ENCODE assay signal across 9 mouse cellular contexts in genomic region chr9:32585357-32585756, GRCm38 (mm10). TPM values are rescaled to one million over a fixed set of nuclear protein-coding genes. Genes with fewer than 3 reads are reported as not detected.
DNase-seq lines count a peak whose midpoint lies in the region; ATAC-seq lines count a peak whose summit lies in the region.
"Had no signal": no experiment of that assay in that cellular context is flagged by ENCODE, and none has a peak within 500 bp of the region (broad histone marks: within the 10 kb centered on the region; RNA-seq: fewer than 3 reads in every experiment).

No protein-coding gene starts in this region.

- no peak overlapping the region for H3K27ac ChIP-seq in limb, embryonic 12.5 days
- H3K27ac ChIP-seq: hindbrain, embryonic 15.5 days had no signal

- ATAC-seq in limb, embryonic 12.5 days (ENCODE audit: insufficient number of reproducible peaks, insufficient read depth, low FRiP score, low TSS enrichment, low read depth), result peak; percentile 79

- H3K9ac ChIP-seq in limb, embryonic 12.5 days (replicated peaks), result no peak overlapping the region
- H3K9ac ChIP-seq: hindbrain, embryonic 15.5 days had no signal

- H3K9me3 ChIP-seq in limb, embryonic 12.5 days, result no peaks in the 10 kb centered on the region
- H3K9me3 ChIP-seq: hindbrain, embryonic 15.5 days had no signal

- peaks cover 13% of the 10 kb centered on the region; the same call in 1 of the 2 replicates for H3K4me1 ChIP-seq in limb, embryonic 12.5 days (replicated peaks)
- H3K4me1 ChIP-seq: hindbrain, embryonic 15.5 days had no signal

- no peak overlapping the region for H3K4me2 ChIP-seq in limb, embryonic 12.5 days
- H3K4me2 ChIP-seq: hindbrain, embryonic 15.5 days had no signal

- 49% methylated on average over 7 of the region's 7 CpGs for WGBS in limb, embryonic 12.5 days

- peaks cover 4% of the 10 kb centered on the region; the same call in 1 of the 2 replicates for H3K27me3 ChIP-seq in limb, embryonic 12.5 days
- H3K27me3 ChIP-seq: hindbrain, embryonic 15.5 days had no signal

- no peaks in the 10 kb centered on the region for H3K36me3 ChIP-seq in limb, embryonic 12.5 days
- H3K36me3 ChIP-seq: hindbrain, embryonic 15.5 days had no signal

- H3K4me3 ChIP-seq in limb, embryonic 12.5 days (replicated peaks), result no peak overlapping the region
- H3K4me3 ChIP-seq: hindbrain, embryonic 15.5 days had no signal

- DNase-seq in adrenal gland, postnatal 25 days, result peak; percentile 31
- DNase-seq in adrenal gland, adult 18-20 months (ENCODE audit: low spot score in 2 of 2), result no peak
- peak; percentile 59 for DNase-seq in kidney, postnatal 10 days
- no peak for DNase-seq in kidney, adult 8-10 months
- peak; percentile 35 for DNase-seq in A20 (ENCODE audit: low read depth, low spot score)
- no peak for DNase-seq in yolk sac, embryonic 10.5 days (ENCODE audit: low spot score)
- no peak for DNase-seq in embryo, embryonic 11 days

RNA-seq across cellular contexts. Expression of gene Fli1, which starts 42.7 kb away (rescaled TPM):
- 11.6 and 15.8 TPM in 2 replicates for total RNA-seq in adrenal gland, postnatal 25 days (2021)
- total RNA-seq in adrenal gland, adult 18-20 months (2021), result 10 to 100 TPM; 11.0 to 14.6 TPM
- polyA plus RNA-seq in limb, embryonic 12.5 days (2016; fragmentation: Nextera tagmentation; extraction: Ambion mirVana), result 55.6 and 55.9 TPM in 2 replicates

RNA-seq across cellular contexts. Expression of gene Ets1, which starts 50.7 kb away (rescaled TPM):
- total RNA-seq in adrenal gland, postnatal 25 days (2021), result 30.2 and 35.5 TPM in 2 replicates
- total RNA-seq in adrenal gland, adult 18-20 months (2021), result 10 to 100 TPM; 22.2 to 24.6 TPM
- polyA plus RNA-seq in limb, embryonic 12.5 days (2016; fragmentation: Nextera tagmentation; extraction: Ambion mirVana), result 47.7 and 48.5 TPM in 2 replicates

Comparison
In these comparisons a context has a peak if more than half of its experiments do, and no peak if none do; other contexts are left out.
1. DNase-seq: peak in adrenal gland, postnatal 25 days (single experiment), kidney, postnatal 10 days (single experiment) and A20 (single experiment); none in adrenal gland, adult 18-20 months (0 of 2), kidney, adult 8-10 months (0 of 2), yolk sac, embryonic 10.5 days (single experiment) and embryo, embryonic 11 days (single experiment).